Mouse (Mus musculus): ENCODE data around the gene Fam102a. TPM values are rescaled to one million over a fixed set of nuclear protein-coding genes. Genes with fewer than 3 reads are reported as not detected.
A peak's percentile ranks its signal among the peaks of the same experiment; 100 is the strongest.

Gene Fam102a
- polyA plus RNA-seq, 1 experiment from 2014 or later = 21.0 TPM

GRCm38 (mm10) chr2:32582830-32583799 lies 48.0 kb downstream of the Fam102a start:
- H3K27ac ChIP-seq (replicated peaks) = no peak overlapping the region
- H3K27me3 ChIP-seq = peaks cover 26% of the 10 kb centered on the region
- peak overlapping the region; percentile 47 for H3K4me2 ChIP-seq (replicated peaks)
- H3K9me3 ChIP-seq (replicated peaks) = no peaks in the 10 kb centered on the region
- peaks cover 18% of the 10 kb centered on the region for H3K4me1 ChIP-seq
- no peak overlapping the region for H3K9ac ChIP-seq
- no peaks in the 10 kb centered on the region for H3K36me3 ChIP-seq
- 12% methylated on average over 37 of the region's 37 CpGs for WGBS
- peak overlapping the region; percentile 26 for H3K4me3 ChIP-seq (replicated peaks)
- peak; percentile 72; the same call in 1 of the 2 replicates for ATAC-seq (ENCODE audit: insufficient number of reproducible peaks, low FRiP score, low TSS enrichment, low read depth)

GRCm38 (mm10) chr2:32585149-32585714 lies 50.1 kb downstream of the Fam102a start:
- H3K36me3 ChIP-seq = 0 out of 2 replicates have a peak, but pooled peaks cover 6% of the 10 kb centered on the region
- no peak overlapping the region for H3K4me3 ChIP-seq (replicated peaks)
- H3K27me3 ChIP-seq = peaks cover 10% of the 10 kb centered on the region; the same call in 1 of the 2 replicates
- H3K4me1 ChIP-seq = peaks cover 38% of the 10 kb centered on the region
- no peak overlapping the region for H3K9ac ChIP-seq
- no peak overlapping the region for H3K27ac ChIP-seq (replicated peaks)
- no peak for ATAC-seq (ENCODE audit: insufficient number of reproducible peaks, low FRiP score, low TSS enrichment, low read depth)
- WGBS = 81% methylated on average over 7 of the region's 7 CpGs
- no peak overlapping the region for H3K4me2 ChIP-seq (replicated peaks)
- H3K9me3 ChIP-seq (replicated peaks) = no peaks in the 10 kb centered on the region

- Histone ChIP-seq H3K27me3 (peaks cover 9% of the 10 kb centered on the region; the same call in 1 of the 2 replicates), H3K9ac (peak within 1 kb of the TSS; percentile 68), H3K36me3 (0 out of 2 replicates have a peak, but pooled peaks cover 7% of the 10 kb centered on the region), H3K4me1 (peaks cover 40% of the 10 kb centered on the region), H3K4me2 (replicated peaks) (peak within 1 kb of the TSS; percentile 76), H3K27ac (replicated peaks) (peak within 1 kb of the TSS; percentile 65), H3K9me3 (replicated peaks) (no peaks in the 10 kb centered on the region), H3K4me3 (replicated peaks) (peak within 1 kb of the TSS; percentile 64)
- under 1% methylated on average over 38 of the region's 38 CpGs for whole genome bisulfite sequencing
- ATAC-seq (ENCODE audit: insufficient number of reproducible peaks, low FRiP score, low TSS enrichment, low read depth) = peak; percentile 92
Observed at GRCm38 (mm10) chr2:32586871-32587351, 51.8 kb downstream of the Fam102a start, which contains the start of gene St6galnac4. St6galnac4 (plus strand) TSS chr2:32587095.

- H3K27me3 ChIP-seq = peaks cover 4% of the 10 kb centered on the region; the same call in 1 of the 2 replicates
- WGBS = 25% methylated on average over 9 of the region's 9 CpGs
- H3K36me3 ChIP-seq = 0 out of 2 replicates have a peak, but pooled peaks cover 7% of the 10 kb centered on the region
- peak overlapping the region; percentile 76 for H3K4me2 ChIP-seq (replicated peaks)
- H3K9me3 ChIP-seq (replicated peaks) = no peaks in the 10 kb centered on the region
- H3K4me3 ChIP-seq (replicated peaks) = peak overlapping the region; percentile 64
- peak overlapping the region; percentile 65 for H3K27ac ChIP-seq (replicated peaks)
- ATAC-seq (ENCODE audit: insufficient number of reproducible peaks, low FRiP score, low TSS enrichment, low read depth) = no peak
- H3K9ac ChIP-seq = peak overlapping the region; percentile 68
- H3K4me1 ChIP-seq = peaks cover 40% of the 10 kb centered on the region
Observed at GRCm38 (mm10) chr2:32587731-32588321, 52.7 kb downstream of the Fam102a start.

GRCm38 (mm10) chr2:32589213-32589795 lies 54.2 kb downstream of the Fam102a start:
- Histone ChIP-seq H3K9ac (no peak overlapping the region), H3K4me3 (replicated peaks) (no peak overlapping the region), H3K27ac (replicated peaks) (no peak overlapping the region; the same call in 1 of the 2 replicates), H3K4me1 (peaks cover 34% of the 10 kb centered on the region), H3K36me3 (peaks cover 18% of the 10 kb centered on the region), H3K27me3 (no peaks in the 10 kb centered on the region), H3K9me3 (replicated peaks) (no peaks in the 10 kb centered on the region), H3K4me2 (replicated peaks) (no peak overlapping the region)
- ATAC-seq (ENCODE audit: insufficient number of reproducible peaks, low FRiP score, low TSS enrichment, low read depth) = no peak
- WGBS = 62% methylated on average over 11 of the region's 11 CpGs

- 78% methylated on average over 10 of the region's 10 CpGs for WGBS
- no peaks in the 10 kb centered on the region for H3K9me3 ChIP-seq (replicated peaks)
Observed at GRCm38 (mm10) chr2:32590224-32590623, 55.1 kb downstream of the Fam102a start.

GRCm38 (mm10) chr2:32591249-32591648 lies 56.1 kb downstream of the Fam102a start:
- ATAC-seq (ENCODE audit: insufficient number of reproducible peaks, low FRiP score, low TSS enrichment, low read depth) = no peak
- no peak overlapping the region for H3K4me2 ChIP-seq (replicated peaks)
- no peaks in the 10 kb centered on the region for H3K27me3 ChIP-seq
- peaks cover 29% of the 10 kb centered on the region for H3K36me3 ChIP-seq
- peaks cover 34% of the 10 kb centered on the region for H3K4me1 ChIP-seq
- WGBS = 68% methylated on average over 6 of the region's 6 CpGs
- no peak overlapping the region for H3K27ac ChIP-seq (replicated peaks)
- H3K9ac ChIP-seq = no peak overlapping the region
- H3K4me3 ChIP-seq (replicated peaks) = no peak overlapping the region
- no peaks in the 10 kb centered on the region for H3K9me3 ChIP-seq (replicated peaks)

More at GRCm38 (mm10) chr2:32590224-32590623, 55.1 kb downstream of the Fam102a start:
- Histone ChIP-seq H3K9ac (no peak overlapping the region), H3K27ac (replicated peaks) (no peak overlapping the region), H3K4me1 (peaks cover 34% of the 10 kb centered on the region), H3K4me3 (replicated peaks) (no peak overlapping the region), H3K4me2 (replicated peaks) (no peak overlapping the region), H3K36me3 (peaks cover 26% of the 10 kb centered on the region), H3K27me3 (no peaks in the 10 kb centered on the region)
- no peak for ATAC-seq (ENCODE audit: insufficient number of reproducible peaks, low FRiP score, low TSS enrichment, low read depth)

GRCm38 (mm10) chr2:32596725-32597124 lies 61.6 kb downstream of the Fam102a start:
- peaks cover 6% of the 10 kb centered on the region for H3K4me1 ChIP-seq
- no peak overlapping the region for H3K9ac ChIP-seq
- no peaks in the 10 kb centered on the region for H3K9me3 ChIP-seq (replicated peaks)
- WGBS = 90% methylated on average over 13 of the region's 13 CpGs
- H3K4me3 ChIP-seq (replicated peaks) = no peak overlapping the region
- no peak for ATAC-seq (ENCODE audit: insufficient number of reproducible peaks, low FRiP score, low TSS enrichment, low read depth)
- H3K36me3 ChIP-seq = peaks cover 35% of the 10 kb centered on the region
- no peak overlapping the region for H3K4me2 ChIP-seq (replicated peaks)
- H3K27ac ChIP-seq (replicated peaks) = no peak overlapping the region
- H3K27me3 ChIP-seq = no peaks in the 10 kb centered on the region

GRCm38 (mm10) chr2:32597248-32597647 lies 62.1 kb downstream of the Fam102a start:
- Histone ChIP-seq H3K9ac (no peak overlapping the region), H3K27me3 (no peaks in the 10 kb centered on the region), H3K4me1 (peaks cover 12% of the 10 kb centered on the region), H3K27ac (replicated peaks) (no peak overlapping the region), H3K36me3 (peaks cover 35% of the 10 kb centered on the region), H3K4me2 (replicated peaks) (no peak overlapping the region), H3K9me3 (replicated peaks) (no peaks in the 10 kb centered on the region), H3K4me3 (replicated peaks) (no peak overlapping the region)
- no peak for ATAC-seq (ENCODE audit: insufficient number of reproducible peaks, low FRiP score, low TSS enrichment, low read depth)
- WGBS = 93% methylated on average over 5 of the region's 5 CpGs

GRCm38 (mm10) chr2:32597699-32598098 lies 62.6 kb downstream of the Fam102a start:
- Histone ChIP-seq H3K4me2 (replicated peaks) (no peak overlapping the region), H3K4me1 (peaks cover 16% of the 10 kb centered on the region), H3K27me3 (no peaks in the 10 kb centered on the region), H3K9me3 (replicated peaks) (no peaks in the 10 kb centered on the region), H3K36me3 (peaks cover 35% of the 10 kb centered on the region), H3K9ac (no peak overlapping the region), H3K4me3 (replicated peaks) (no peak overlapping the region), H3K27ac (replicated peaks) (no peak overlapping the region)
- WGBS = 89% methylated on average over 5 of the region's 5 CpGs
- no peak for ATAC-seq (ENCODE audit: insufficient number of reproducible peaks, low FRiP score, low TSS enrichment, low read depth)
